Mouse (Mus musculus): ENCODE results near the gene Obscn. TPM values are rescaled to one million over a fixed set of nuclear protein-coding genes. Genes with fewer than 3 reads are reported as not detected.

Obscn gene
- polyA plus RNA-seq, 1 experiment: 0.43 TPM

- WGBS: 25% methylated on average over 15 of the region's 15 CpGs
- Histone ChIP-seq H3K4me1 (ENCODE audit: control insufficient read depth, insufficient read depth, low read length) (peaks cover 4% of the 10 kb centered on the region), H3K27ac (ENCODE audit: insufficient read depth, low read length) (no peak overlapping the region), H3K4me3 (replicated peaks; ENCODE audit: insufficient read depth, low read depth, low read length) (no peak overlapping the region), H3K27me3 (ENCODE audit: control insufficient read depth, insufficient read depth, low read length) (no peaks in the 10 kb centered on the region)
- TF ChIP-seq CTCF (IDR thresholded peaks at IDR 0.05; ENCODE audit: borderline replicate concordance, insufficient read depth, low read depth, low read length): no peak
- no peak for TF ChIP-seq POLR2A (IDR thresholded peaks at IDR 0.05; ENCODE audit: borderline replicate concordance, insufficient read depth, low read length)
- peak; percentile 24 to 34 for DNase-seq
Observed at GRCm38 (mm10) chr11:59044703-59045330, 91.4 kb downstream of the Obscn start.

GRCm38 (mm10) chr11:59029003-59029402 is 107.2 kb downstream of the Obscn start:
- Histone ChIP-seq H3K4me1 (ENCODE audit: control insufficient read depth, insufficient read depth, low read length) (no peaks in the 10 kb centered on the region), H3K27me3 (ENCODE audit: control insufficient read depth, insufficient read depth, low read length) (no peaks in the 10 kb centered on the region), H3K4me3 (replicated peaks; ENCODE audit: insufficient read depth, low read depth, low read length) (no peak overlapping the region), H3K27ac (ENCODE audit: insufficient read depth, low read length) (no peak overlapping the region)
- TF ChIP-seq CTCF (IDR thresholded peaks at IDR 0.05; ENCODE audit: borderline replicate concordance, insufficient read depth, low read depth, low read length): no peak
- no peak for TF ChIP-seq POLR2A (IDR thresholded peaks at IDR 0.05; ENCODE audit: borderline replicate concordance, insufficient read depth, low read length)
- WGBS: 92% methylated on average over 13 of the region's 13 CpGs
- DNase-seq: no peak

- no peak for DNase-seq
- H3K4me3 ChIP-seq (replicated peaks; ENCODE audit: insufficient read depth, low read depth, low read length): no peak overlapping the region
- H3K27me3 ChIP-seq (ENCODE audit: control insufficient read depth, insufficient read depth, low read length): no peaks in the 10 kb centered on the region
- WGBS: 69% methylated on average over 6 of the region's 6 CpGs
- no peak for TF ChIP-seq POLR2A (IDR thresholded peaks at IDR 0.05; ENCODE audit: borderline replicate concordance, insufficient read depth, low read length)
- no peak for TF ChIP-seq CTCF (IDR thresholded peaks at IDR 0.05; ENCODE audit: borderline replicate concordance, insufficient read depth, low read depth, low read length)
- no peak overlapping the region for H3K27ac ChIP-seq (ENCODE audit: insufficient read depth, low read length)
- H3K4me1 ChIP-seq (ENCODE audit: control insufficient read depth, insufficient read depth, low read length): no peaks in the 10 kb centered on the region
Observed at GRCm38 (mm10) chr11:59026411-59026810, 109.8 kb downstream of the Obscn start.

DNA sequence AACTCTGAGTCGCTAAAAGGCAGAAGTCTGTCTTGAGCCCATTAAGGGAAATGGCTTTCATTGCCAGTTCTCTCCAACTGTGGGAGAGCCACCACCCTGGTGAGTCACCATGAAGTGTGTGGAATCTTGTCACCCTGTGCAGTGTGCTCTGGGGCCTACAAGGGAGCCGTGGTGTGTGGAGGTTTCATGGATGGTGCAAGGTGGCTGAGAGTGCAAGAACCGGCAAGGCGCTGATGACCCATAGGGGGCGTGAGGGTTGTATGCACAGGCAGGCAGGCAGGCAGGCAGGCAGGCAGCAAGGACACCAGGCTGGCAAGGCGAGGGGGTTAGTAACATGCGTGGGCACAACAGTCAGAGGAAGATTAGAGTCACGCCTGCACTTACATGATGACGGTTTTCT is 121.2 kb downstream of the Obscn start:
- peak in 1 of 2 experiments; percentile 14 for DNase-seq
- Histone ChIP-seq H3K4me1 (ENCODE audit: control insufficient read depth, insufficient read depth, low read length) (no peaks in the 10 kb centered on the region), H3K27me3 (ENCODE audit: control insufficient read depth, insufficient read depth, low read length) (no peaks in the 10 kb centered on the region), H3K4me3 (replicated peaks; ENCODE audit: insufficient read depth, low read depth, low read length) (no peak overlapping the region), H3K27ac (ENCODE audit: insufficient read depth, low read length) (no peak overlapping the region)
- 29% methylated on average over 9 of the region's 9 CpGs for WGBS
- peak; percentile 41; the same call in 1 of the 2 replicates for TF ChIP-seq CTCF (IDR thresholded peaks at IDR 0.05; ENCODE audit: borderline replicate concordance, insufficient read depth, low read depth, low read length)
- no peak for TF ChIP-seq POLR2A (IDR thresholded peaks at IDR 0.05; ENCODE audit: borderline replicate concordance, insufficient read depth, low read length)

DNA sequence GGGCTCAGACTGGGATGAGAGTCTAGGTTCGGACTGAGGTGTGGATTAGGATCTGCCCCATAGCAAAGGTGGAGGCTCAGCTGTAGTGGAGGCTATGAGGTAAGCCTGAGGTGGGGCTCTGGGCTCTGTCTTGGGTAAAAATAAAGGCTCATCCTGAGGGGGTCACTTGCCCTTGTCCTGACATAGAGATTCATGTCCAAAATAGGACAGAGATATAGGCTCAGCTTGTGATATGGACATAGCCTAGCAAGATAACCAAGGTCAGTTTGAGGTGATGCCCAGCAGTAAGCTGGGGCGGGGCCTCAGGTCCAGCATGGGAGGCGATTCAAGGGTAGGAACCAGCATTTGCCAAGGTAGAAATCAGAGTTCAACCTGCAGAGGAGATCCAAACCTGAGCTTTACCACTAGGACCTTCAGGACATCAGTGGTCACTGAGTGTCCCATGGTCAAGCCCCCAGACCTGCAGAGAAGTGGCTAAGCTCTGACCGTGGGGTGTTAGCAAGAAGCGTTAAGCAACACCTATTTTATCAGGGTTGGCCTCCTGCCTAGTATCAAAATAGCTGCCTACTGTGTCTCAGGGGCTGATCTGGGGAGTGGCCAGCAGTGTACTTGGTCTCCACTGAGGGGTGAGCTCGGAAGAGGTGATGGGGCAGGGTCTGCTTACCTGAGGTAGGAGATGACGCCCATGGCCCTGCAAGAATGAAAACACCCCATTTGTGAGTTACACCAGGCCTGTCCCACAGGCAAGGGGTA is 133.7 kb downstream of the Obscn start:
- Histone ChIP-seq H3K27me3 (ENCODE audit: control insufficient read depth, insufficient read depth, low read length) (no peaks in the 10 kb centered on the region), H3K4me3 (replicated peaks; ENCODE audit: insufficient read depth, low read depth, low read length) (no peak overlapping the region), H3K4me1 (ENCODE audit: control insufficient read depth, insufficient read depth, low read length) (no peaks in the 10 kb centered on the region), H3K27ac (ENCODE audit: insufficient read depth, low read length) (no peak overlapping the region)
- TF ChIP-seq CTCF (IDR thresholded peaks at IDR 0.05; ENCODE audit: borderline replicate concordance, insufficient read depth, low read depth, low read length) (no peak), POLR2A (IDR thresholded peaks at IDR 0.05; ENCODE audit: borderline replicate concordance, insufficient read depth, low read length) (no peak)
- WGBS: 76% methylated on average over 7 of the region's 7 CpGs
- DNase-seq: no peak

GRCm38 (mm10) chr11:59000635-59001034 is 135.6 kb downstream of the Obscn start:
- no peaks in the 10 kb centered on the region for H3K27me3 ChIP-seq (ENCODE audit: control insufficient read depth, insufficient read depth, low read length)
- no peak overlapping the region for H3K27ac ChIP-seq (ENCODE audit: insufficient read depth, low read length)
- no peak overlapping the region for H3K4me3 ChIP-seq (replicated peaks; ENCODE audit: insufficient read depth, low read depth, low read length)
- TF ChIP-seq POLR2A (IDR thresholded peaks at IDR 0.05; ENCODE audit: borderline replicate concordance, insufficient read depth, low read length): no peak
- no peak for TF ChIP-seq CTCF (IDR thresholded peaks at IDR 0.05; ENCODE audit: borderline replicate concordance, insufficient read depth, low read depth, low read length)
- DNase-seq: no peak
- WGBS: 85% methylated on average over 21 of the region's 21 CpGs
- no peaks in the 10 kb centered on the region for H3K4me1 ChIP-seq (ENCODE audit: control insufficient read depth, insufficient read depth, low read length)

DNA sequence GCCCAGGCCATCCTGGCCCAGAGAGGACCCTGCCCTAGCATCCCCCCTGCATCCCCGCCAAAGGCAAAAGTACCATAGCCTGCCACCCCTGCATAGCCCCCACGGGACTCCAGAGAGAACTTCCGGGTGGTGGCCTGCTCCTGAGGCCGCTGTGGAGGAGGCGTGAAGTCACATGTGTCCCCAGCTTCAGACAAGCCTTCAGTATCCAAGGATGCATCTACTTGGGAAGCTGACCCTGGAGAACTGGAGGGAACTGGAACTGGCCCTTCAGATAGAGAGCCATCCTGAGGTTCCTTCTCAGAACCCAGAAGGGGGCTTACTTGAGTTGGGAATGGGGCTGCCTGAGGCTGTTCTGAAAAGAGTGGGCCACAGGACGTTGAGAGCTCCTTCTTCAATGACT is 136.4 kb downstream of the Obscn start:
- Histone ChIP-seq H3K27ac (ENCODE audit: insufficient read depth, low read length) (no peak overlapping the region), H3K4me3 (replicated peaks; ENCODE audit: insufficient read depth, low read depth, low read length) (no peak overlapping the region), H3K4me1 (ENCODE audit: control insufficient read depth, insufficient read depth, low read length) (no peaks in the 10 kb centered on the region), H3K27me3 (ENCODE audit: control insufficient read depth, insufficient read depth, low read length) (no peaks in the 10 kb centered on the region)
- no peak for DNase-seq
- 84% methylated on average over 6 of the region's 6 CpGs for WGBS
- no peak for TF ChIP-seq POLR2A (IDR thresholded peaks at IDR 0.05; ENCODE audit: borderline replicate concordance, insufficient read depth, low read length)
- TF ChIP-seq CTCF (IDR thresholded peaks at IDR 0.05; ENCODE audit: borderline replicate concordance, insufficient read depth, low read depth, low read length): no peak

DNA sequence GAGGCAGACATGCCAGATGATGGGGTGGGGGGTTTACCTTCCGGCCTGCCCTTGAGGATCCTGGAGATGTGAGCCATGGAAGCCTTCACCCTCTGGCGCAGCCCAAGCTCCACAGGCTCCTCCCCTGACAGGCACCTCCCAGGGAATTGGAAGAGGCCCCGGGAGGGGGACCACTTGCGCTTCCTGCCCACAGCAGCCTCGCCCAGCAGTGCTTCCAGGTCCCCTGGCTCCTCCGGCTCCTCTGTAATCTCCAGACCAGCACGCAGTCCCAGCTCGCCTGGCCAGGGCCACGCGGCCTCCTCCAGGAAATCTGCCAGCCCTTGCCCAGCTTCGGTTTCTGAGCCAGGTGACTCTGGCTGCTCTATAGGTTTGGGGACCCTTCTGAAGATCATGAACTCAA is 137.0 kb downstream of the Obscn start:
- Histone ChIP-seq H3K4me3 (replicated peaks; ENCODE audit: insufficient read depth, low read depth, low read length) (no peak overlapping the region), H3K27ac (ENCODE audit: insufficient read depth, low read length) (no peak overlapping the region), H3K4me1 (ENCODE audit: control insufficient read depth, insufficient read depth, low read length) (no peaks in the 10 kb centered on the region), H3K27me3 (ENCODE audit: control insufficient read depth, insufficient read depth, low read length) (no peaks in the 10 kb centered on the region)
- WGBS: 50% methylated on average over 11 of the region's 11 CpGs
- no peak for TF ChIP-seq CTCF (IDR thresholded peaks at IDR 0.05; ENCODE audit: borderline replicate concordance, insufficient read depth, low read depth, low read length)
- no peak for TF ChIP-seq POLR2A (IDR thresholded peaks at IDR 0.05; ENCODE audit: borderline replicate concordance, insufficient read depth, low read length)
- DNase-seq: no peak
